Mouse (Mus musculus): Measurements from ENCODE around the gene 1700061G19Rik. TPM values are rescaled to one million over a fixed set of nuclear protein-coding genes. Genes with fewer than 3 reads are reported as not detected.

Gene 1700061G19Rik
- polyA plus RNA-seq, 1 experiment from 2014 or later: 0.45 TPM

- Histone ChIP-seq H3K4me1 (ENCODE audit: insufficient read depth) (no peaks in the 10 kb centered on the region), H3K27ac (ENCODE audit: low read depth) (no peak overlapping the region), H3K9me3 (ENCODE audit: low read depth, low read length) (no peaks in the 10 kb centered on the region), H3K27me3 (ENCODE audit: insufficient read depth, low read length) (no peaks in the 10 kb centered on the region), H3K4me2 (no peak overlapping the region), H3K9ac (no peak overlapping the region), H3K36me3 (ENCODE audit: insufficient read depth) (peaks cover 52% of the 10 kb centered on the region), H3K4me3 (ENCODE audit: low read depth, low read length) (no peak overlapping the region)
- no peak for TF ChIP-seq CTCF (IDR thresholded peaks at IDR 0.05; ENCODE audit: low read depth)
- DNase-seq: no peak
- ATAC-seq (ENCODE audit: insufficient read depth): no peak
Observed at GRCm38 (mm10) chr17:56913444-56913843, 38.2 kb downstream of the 1700061G19Rik start.

- Histone ChIP-seq H3K36me3 (ENCODE audit: insufficient read depth) (peaks cover 74% of the 10 kb centered on the region), H3K4me3 (ENCODE audit: low read depth, low read length) (no peak overlapping the region), H3K9me3 (ENCODE audit: low read depth, low read length) (no peaks in the 10 kb centered on the region), H3K4me1 (ENCODE audit: insufficient read depth) (no peaks in the 10 kb centered on the region), H3K9ac (no peak overlapping the region), H3K27ac (ENCODE audit: low read depth) (no peak overlapping the region), H3K27me3 (ENCODE audit: insufficient read depth, low read length) (no peaks in the 10 kb centered on the region), H3K4me2 (no peak overlapping the region)
- WGBS: 92% methylated on average over 2 of the region's 2 CpGs
- no peak for DNase-seq
- TF ChIP-seq CTCF (IDR thresholded peaks at IDR 0.05; ENCODE audit: low read depth): no peak
- ATAC-seq (ENCODE audit: insufficient read depth): no peak
Observed at GRCm38 (mm10) chr17:56917166-56917565, 41.9 kb downstream of the 1700061G19Rik start.

GRCm38 (mm10) chr17:56919725-56920124 is 44.4 kb downstream of the 1700061G19Rik start:
- ATAC-seq (ENCODE audit: insufficient read depth): peak; percentile 8

DNA sequence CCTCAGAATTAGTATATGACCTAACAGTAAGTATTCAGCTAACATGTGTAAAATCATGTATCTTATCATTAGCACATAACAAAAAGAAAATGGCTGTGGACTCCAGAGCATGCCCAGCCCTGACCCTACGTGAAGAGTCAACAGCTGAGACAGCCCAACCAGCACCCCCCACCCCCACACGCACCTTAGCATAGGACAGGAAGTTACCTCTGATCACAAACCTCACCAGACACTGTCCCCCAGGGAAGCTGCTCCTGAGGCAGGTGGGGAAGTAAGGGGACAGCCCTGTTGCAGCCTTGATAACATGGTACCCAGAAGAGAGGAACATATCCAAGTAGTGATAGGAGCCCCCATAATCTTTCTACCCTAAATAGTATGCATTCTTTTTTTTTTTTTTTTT is 50.7 kb downstream of the 1700061G19Rik start:
- 90% methylated on average over 2 of the region's 2 CpGs for WGBS
- ATAC-seq (ENCODE audit: insufficient read depth): no peak
- Histone ChIP-seq H3K4me2 (no peak overlapping the region), H3K36me3 (ENCODE audit: insufficient read depth) (peaks cover 42% of the 10 kb centered on the region), H3K4me1 (ENCODE audit: insufficient read depth) (no peaks in the 10 kb centered on the region), H3K4me3 (ENCODE audit: low read depth, low read length) (no peak overlapping the region), H3K27me3 (ENCODE audit: insufficient read depth, low read length) (no peaks in the 10 kb centered on the region), H3K27ac (ENCODE audit: low read depth) (no peak overlapping the region), H3K9ac (no peak overlapping the region), H3K9me3 (ENCODE audit: low read depth, low read length) (no peaks in the 10 kb centered on the region)
- TF ChIP-seq CTCF (IDR thresholded peaks at IDR 0.05; ENCODE audit: low read depth): no peak
- no peak for DNase-seq

More at GRCm38 (mm10) chr17:56919725-56920124, 44.4 kb downstream of the 1700061G19Rik start:
- no peak for TF ChIP-seq CTCF (IDR thresholded peaks at IDR 0.05; ENCODE audit: low read depth)
- no peak overlapping the region for H3K4me3 ChIP-seq (ENCODE audit: low read depth, low read length)
- no peak overlapping the region for H3K27ac ChIP-seq (ENCODE audit: low read depth)
- H3K4me1 ChIP-seq (ENCODE audit: insufficient read depth): no peaks in the 10 kb centered on the region
- DNase-seq: no peak
- H3K4me2 ChIP-seq: no peak overlapping the region
- H3K27me3 ChIP-seq (ENCODE audit: insufficient read depth, low read length): no peaks in the 10 kb centered on the region
- WGBS: 70% methylated on average over 3 of the region's 3 CpGs
- H3K9me3 ChIP-seq (ENCODE audit: low read depth, low read length): no peaks in the 10 kb centered on the region
- peaks cover 74% of the 10 kb centered on the region for H3K36me3 ChIP-seq (ENCODE audit: insufficient read depth)
- H3K9ac ChIP-seq: no peak overlapping the region

GRCm38 (mm10) chr17:56929101-56929500 is 53.8 kb downstream of the 1700061G19Rik start:
- H3K27ac ChIP-seq (ENCODE audit: low read depth): no peak overlapping the region
- no peak overlapping the region for H3K4me2 ChIP-seq
- peaks cover 5% of the 10 kb centered on the region; the same call in 1 of the 2 replicates for H3K4me1 ChIP-seq (ENCODE audit: insufficient read depth)
- H3K27me3 ChIP-seq (ENCODE audit: insufficient read depth, low read length): no peaks in the 10 kb centered on the region
- H3K36me3 ChIP-seq (ENCODE audit: insufficient read depth): peaks cover 21% of the 10 kb centered on the region; the same call in 1 of the 2 replicates
- H3K9ac ChIP-seq: no peak overlapping the region
- no peak for ATAC-seq (ENCODE audit: insufficient read depth)
- H3K9me3 ChIP-seq (ENCODE audit: low read depth, low read length): no peaks in the 10 kb centered on the region
- DNase-seq: no peak
- H3K4me3 ChIP-seq (ENCODE audit: low read depth, low read length): no peak overlapping the region
- TF ChIP-seq CTCF (IDR thresholded peaks at IDR 0.05; ENCODE audit: low read depth): no peak

DNA sequence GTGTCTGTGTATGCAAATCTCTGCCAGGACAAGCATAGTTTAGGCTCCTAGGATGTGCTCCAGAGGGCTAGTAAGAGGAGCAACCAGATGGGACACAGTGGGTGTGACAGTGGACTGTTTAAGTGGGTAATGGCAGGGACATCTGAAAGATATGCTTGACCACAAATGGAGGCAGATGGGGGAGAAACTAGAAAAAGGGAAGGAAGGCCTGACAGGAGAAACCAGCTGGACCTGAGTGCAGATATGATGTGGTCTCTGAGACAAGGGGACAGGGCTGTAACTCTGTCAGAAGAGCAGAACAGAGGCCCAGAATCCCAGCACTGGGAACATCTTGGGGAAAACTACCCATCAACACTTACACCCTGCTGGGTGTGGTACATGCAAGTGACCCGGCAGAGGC is 54.3 kb downstream of the 1700061G19Rik start:
- no peak for DNase-seq
- no peak overlapping the region for H3K4me2 ChIP-seq
- H3K4me1 ChIP-seq (ENCODE audit: insufficient read depth): peaks cover 5% of the 10 kb centered on the region; the same call in 1 of the 2 replicates
- H3K27ac ChIP-seq (ENCODE audit: low read depth): no peak overlapping the region
- H3K36me3 ChIP-seq (ENCODE audit: insufficient read depth): peaks cover 18% of the 10 kb centered on the region; the same call in 1 of the 2 replicates
- H3K9me3 ChIP-seq (ENCODE audit: low read depth, low read length): no peaks in the 10 kb centered on the region
- H3K4me3 ChIP-seq (ENCODE audit: low read depth, low read length): no peak overlapping the region
- WGBS: 79% methylated on average over 1 of the region's 1 CpGs
- H3K9ac ChIP-seq: no peak overlapping the region
- no peaks in the 10 kb centered on the region for H3K27me3 ChIP-seq (ENCODE audit: insufficient read depth, low read length)
- ATAC-seq (ENCODE audit: insufficient read depth): no peak
- no peak for TF ChIP-seq CTCF (IDR thresholded peaks at IDR 0.05; ENCODE audit: low read depth)

DNA sequence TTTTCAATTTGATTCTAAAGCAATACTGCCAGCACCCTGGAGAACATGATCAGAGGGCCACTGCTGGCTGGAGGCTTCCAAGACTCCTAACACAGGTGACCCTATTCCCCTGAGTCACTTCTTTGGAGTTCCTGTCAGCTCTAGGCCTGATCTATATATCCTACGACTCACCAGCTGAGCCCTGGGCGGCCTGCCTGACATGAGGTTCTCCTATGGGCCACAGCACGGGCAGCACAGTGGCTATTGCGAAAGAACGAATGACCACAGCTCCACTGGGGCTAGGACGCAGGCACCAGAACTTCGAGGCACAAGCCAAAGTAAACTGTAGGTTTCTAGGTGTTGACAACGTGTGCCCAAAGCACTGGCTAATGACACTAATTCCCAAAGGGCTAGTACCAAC is 54.7 kb downstream of the 1700061G19Rik start:
- Histone ChIP-seq H3K4me1 (ENCODE audit: insufficient read depth) (peaks cover 5% of the 10 kb centered on the region; the same call in 1 of the 2 replicates), H3K27ac (ENCODE audit: low read depth) (no peak overlapping the region), H3K9ac (no peak overlapping the region), H3K4me2 (no peak overlapping the region), H3K36me3 (ENCODE audit: insufficient read depth) (peaks cover 13% of the 10 kb centered on the region; the same call in 1 of the 2 replicates), H3K4me3 (ENCODE audit: low read depth, low read length) (no peak overlapping the region), H3K27me3 (ENCODE audit: insufficient read depth, low read length) (no peaks in the 10 kb centered on the region), H3K9me3 (ENCODE audit: low read depth, low read length) (no peaks in the 10 kb centered on the region)
- 76% methylated on average over 8 of the region's 8 CpGs for WGBS
- no peak for DNase-seq
- TF ChIP-seq CTCF (IDR thresholded peaks at IDR 0.05; ENCODE audit: low read depth): no peak
- ATAC-seq (ENCODE audit: insufficient read depth): no peak

Measured in lung, embryonic 14.5 days (tissue).